Mouse (Mus musculus) kidney, adult 8-10 months (tissue): Measurements from ENCODE around the gene Leng1.
A peak's percentile ranks its signal among the peaks of the same experiment; 100 is the strongest.

ENCODE experiments used
- DNase-seq, 2 experiments: peaks; one replicate each; pipeline ENCODE4 v3.0.0; 2022

Gene Leng1

GRCm38 (mm10) chr7:3629030-3629429, 36.6 kb downstream of the Leng1 start:
- no peak for DNase-seq

DNA sequence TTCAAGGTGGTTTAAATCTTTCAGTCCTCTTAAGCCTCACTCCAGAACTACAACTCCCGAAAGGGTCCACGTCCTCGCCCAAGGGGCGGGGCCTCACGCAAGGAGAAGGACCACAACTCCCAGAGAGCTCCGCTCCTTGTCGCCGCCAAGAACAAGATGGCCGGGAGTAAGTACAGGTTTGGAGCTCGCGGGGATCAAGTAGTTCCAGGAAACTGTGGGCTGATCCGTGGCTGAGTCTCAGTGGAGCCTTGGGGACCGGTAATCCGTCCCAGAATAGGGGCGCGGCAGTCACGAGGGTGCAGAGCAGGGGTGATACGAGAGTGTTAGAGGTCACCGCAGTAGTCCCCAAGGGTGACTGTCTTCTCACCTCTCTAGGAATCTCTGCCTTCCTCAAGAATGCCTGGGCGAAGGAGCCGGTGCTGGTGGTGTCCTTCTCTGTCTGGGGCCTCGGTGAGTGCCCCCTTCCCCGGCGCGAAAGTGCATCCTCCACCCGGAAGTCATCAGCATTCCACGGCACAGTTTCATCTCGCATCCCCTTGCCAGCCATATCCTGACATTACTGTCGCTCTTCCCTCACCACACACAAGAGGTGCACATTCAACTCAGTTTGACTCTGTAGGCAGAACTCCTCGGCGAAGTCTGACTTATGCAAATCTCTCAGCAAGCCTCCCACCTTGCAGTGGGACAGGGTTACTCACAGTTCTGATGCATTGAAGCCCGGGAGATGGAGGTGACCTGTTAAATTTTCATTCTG, 48.2 kb downstream of the Leng1 start, which contains the start of gene Ndufa3:
TSS of gene Ndufa3 (plus strand) at position 132 of the 754 bp plus-strand sequence.
- peak; percentile 90 to 92 for DNase-seq

DNA sequence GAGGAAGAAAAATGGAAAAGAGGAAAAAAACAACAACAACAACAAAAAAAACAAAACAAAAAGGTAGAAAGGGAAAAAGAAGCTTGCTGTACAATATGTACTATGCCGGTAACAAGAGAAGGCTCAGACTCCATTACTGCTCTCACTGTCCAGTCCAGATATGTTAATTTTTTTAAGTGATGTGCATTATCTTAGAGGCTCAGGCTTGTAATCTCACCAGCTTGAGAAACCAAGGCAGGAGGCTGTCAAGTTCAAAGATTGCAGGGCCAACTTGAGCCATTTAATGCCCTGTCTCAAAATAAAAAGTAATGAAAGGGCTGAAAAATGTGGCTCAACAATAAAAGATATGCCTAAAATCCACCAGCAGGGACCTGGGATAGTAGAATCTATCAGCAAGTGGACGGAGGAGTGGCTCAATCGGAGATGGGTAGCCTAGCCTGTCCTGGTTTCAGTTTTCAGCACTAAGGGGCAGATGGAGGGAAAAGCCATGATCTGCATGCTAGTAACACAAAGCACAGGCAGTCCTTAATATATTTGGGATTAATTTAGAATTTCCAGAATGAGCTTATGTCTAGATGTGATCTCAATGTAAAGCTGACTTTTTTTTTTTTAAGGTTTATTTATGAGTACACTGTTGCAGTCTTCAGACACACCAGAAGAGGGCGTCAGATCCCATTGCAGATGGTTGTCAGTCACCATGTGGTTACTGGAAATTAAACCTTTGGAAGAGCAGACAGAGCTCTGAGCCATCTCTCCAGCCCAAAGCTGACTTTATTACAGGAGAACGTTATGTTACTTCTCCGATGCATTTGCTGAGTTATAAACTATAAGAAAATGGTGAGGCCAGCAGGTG, 49.0 kb downstream of the Leng1 start:
- no peak for DNase-seq

GRCm38 (mm10) chr7:3616057-3616388, 49.6 kb downstream of the Leng1 start, which contains the start of gene Oscar:
Gene Oscar, minus strand, starts transcription at chr7:3616157.
- DNase-seq, result no peak

DNA sequence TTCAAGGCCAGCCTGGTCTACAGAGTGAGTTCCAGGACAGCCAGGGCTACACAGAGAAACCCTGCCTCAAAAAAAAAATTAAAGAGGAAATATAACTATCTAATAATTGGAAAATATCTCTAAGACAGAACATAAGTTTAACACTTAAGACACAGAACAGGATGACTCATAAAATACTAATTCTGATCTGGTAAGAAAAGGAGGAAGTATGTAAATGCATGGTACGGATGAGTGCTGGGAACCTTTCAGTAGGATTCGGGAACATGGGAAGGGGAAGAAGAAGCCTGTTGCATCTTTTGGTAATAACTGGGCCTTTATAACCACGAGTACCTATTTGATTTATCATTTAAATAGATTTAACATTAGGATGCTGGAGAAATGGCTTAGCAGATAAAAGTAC, 51.6 kb downstream of the Leng1 start:
- DNase-seq, result no peak

DNA sequence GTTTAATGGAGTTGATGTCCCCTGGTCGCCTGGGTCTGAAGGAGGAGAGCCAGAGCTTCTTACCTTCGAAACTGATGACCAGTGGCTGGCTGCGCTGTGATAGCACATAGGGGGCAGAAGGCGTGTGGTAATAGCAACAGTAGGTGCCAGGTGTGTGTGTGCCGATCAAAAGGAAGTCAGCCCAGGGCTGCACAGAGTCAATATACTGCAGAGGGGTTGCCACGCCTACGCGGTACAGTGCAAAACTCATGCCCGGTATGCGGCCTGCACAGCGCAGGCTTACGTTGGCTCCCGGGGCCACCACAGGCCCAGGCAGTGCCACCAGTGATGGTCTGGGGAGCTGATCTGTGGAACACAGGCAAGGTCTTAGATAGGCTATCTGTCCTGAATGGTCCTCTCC, 54.6 kb downstream of the Leng1 start:
- no peak for DNase-seq

- no peak for DNase-seq
These were observed 55.2 kb downstream of the Leng1 start for GRCm38 (mm10) chr7:3610437-3610836.
